Mouse (Mus musculus): ENCODE data around the gene Olfr1419.
A peak's percentile ranks its signal among the peaks of the same experiment; 100 is the strongest.
"Not testable (repeated sequence)": the region's sequence is repeated elsewhere in the genome, so short reads cannot be mapped to it uniquely, and the experiment has no call there.

Olfr1419 gene

DNA sequence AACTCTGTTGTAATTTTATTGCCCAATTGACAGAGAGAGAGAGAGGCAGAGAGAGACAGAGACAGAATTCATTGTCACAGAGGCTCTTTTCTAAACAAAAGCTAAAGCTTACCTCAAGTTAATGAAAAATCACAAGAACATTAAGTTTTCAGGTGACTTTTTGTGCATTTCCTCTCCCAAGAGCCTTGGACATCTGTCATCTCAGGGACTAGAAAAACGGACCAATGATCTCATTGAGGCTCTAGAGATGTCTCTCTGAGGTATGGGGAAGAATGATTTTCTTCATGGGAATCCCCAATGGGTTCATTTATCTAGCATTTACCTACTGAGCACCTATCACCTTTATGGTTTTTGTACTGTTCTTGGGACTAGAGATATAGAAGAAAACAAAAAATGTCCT lies at the start of gene Olfr1419:
TSS of gene Olfr1419 (minus strand) at position 101 of the 400 bp plus-strand sequence.
- DNase-seq (ENCODE audit: low spot score): no peak

DNA sequence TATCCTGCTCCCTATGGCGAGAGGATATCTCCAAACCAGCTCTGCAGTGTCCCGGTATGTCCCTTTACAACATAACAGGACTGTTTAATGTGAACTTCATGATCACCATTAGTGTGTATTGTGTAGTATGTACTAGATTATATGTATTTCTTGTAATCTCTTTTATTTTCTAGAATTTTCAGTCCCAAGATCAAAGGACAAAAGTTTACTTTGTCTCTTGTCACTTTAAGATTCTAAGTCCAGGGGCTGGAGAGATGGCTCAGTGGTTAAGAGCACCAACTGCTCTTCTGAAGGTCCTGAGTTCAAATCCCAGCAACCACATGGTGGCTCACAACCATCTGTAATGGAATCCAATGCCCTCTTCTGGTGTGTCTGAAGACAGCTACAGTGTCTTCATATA lies 47.6 kb upstream of the Olfr1419 start:
- DNase-seq (ENCODE audit: low spot score): not testable (repeated sequence)

GRCm38 (mm10) chr19:11922068-11922467 lies 47.2 kb upstream of the Olfr1419 start:
- DNase-seq (ENCODE audit: low spot score): no peak

- DNase-seq (ENCODE audit: low spot score): peak; percentile 58
These were observed 40.9 kb upstream of the Olfr1419 start for GRCm38 (mm10) chr19:11915804-11916203.

DNA sequence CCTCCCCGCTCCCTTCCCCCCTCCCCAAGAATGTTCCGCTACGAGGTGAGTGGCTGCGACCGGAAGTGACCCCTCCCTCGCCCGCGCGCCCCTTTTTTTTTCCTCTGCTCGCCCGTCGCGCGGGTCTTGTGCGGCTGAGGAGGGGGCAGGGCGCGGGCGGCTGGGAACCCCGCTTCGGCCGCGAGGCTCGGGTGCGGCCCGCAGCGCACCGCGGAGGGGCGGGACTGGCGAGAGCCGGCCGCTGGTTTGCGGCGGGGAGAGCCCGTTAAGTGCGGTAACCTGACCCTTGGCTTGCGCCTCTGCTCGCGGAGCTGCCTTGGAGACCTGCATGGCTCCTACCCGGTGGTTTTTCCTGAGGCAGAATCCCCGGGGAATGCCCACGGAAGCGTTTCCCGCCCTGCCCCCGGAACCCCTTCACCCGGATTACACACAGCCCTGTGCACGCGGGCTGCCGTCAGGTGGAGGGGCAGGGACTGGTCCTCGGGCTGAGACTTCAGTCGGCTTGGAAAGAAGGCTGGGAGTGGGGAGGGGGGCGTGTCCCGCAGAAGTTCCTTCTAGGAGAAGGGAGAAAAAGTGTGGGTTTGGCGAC lies 37.7 kb upstream of the Olfr1419 start:
- peak; percentile 31 for DNase-seq (ENCODE audit: low spot score)

GRCm38 (mm10) chr19:11912037-11912532 lies 37.2 kb upstream of the Olfr1419 start, which contains the start of gene Patl1:
TSS of gene Patl1 (plus strand) at chr19:11912399.
- DNase-seq (ENCODE audit: low spot score): peak; percentile 99

DNA sequence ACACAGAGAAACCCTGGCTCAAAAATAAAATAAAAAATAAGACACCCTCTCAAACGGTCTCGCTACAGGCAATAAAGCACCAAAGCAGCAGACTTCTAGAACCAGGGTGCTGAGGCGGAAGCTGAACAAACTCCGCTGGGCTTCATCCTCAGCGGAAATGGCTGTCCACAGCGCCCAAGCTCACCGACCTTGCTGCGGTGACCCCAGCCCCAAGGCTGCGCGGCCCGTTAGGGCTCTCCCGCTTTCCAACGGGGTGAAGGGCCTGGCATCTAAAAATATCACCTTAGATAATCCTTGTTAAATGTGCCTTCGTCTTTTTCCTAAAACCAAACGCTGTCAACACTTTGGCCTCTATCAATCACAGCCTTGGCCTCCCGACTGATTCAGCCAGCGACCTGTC lies 36.7 kb upstream of the Olfr1419 start:
- DNase-seq (ENCODE audit: low spot score): no peak

- DNase-seq (ENCODE audit: low spot score): peak; percentile 6
These were observed 36.1 kb upstream of the Olfr1419 start for GRCm38 (mm10) chr19:11911021-11911420.

DNA sequence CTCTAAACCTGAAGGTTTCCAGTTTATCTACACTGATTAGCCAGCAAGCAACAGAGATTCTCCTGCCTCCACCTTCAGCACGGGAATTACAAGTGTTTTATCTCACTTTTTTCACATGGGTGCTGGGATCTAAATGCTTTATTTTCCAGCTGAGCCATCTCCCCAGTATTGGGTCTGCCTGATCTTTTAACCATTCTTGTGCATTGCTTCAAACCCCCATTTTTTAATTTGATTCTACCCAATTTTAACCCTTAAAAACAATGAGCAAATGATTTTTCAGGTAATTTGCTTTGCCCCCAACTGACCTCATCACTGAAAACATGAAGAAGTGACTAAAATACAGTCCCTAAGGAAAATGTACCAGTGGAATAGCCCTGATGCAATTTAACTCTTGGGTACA lies 11.4 kb upstream of the Olfr1419 start, which contains the start of gene Olfr1420:
TSS of gene Olfr1420 (plus strand) at position 301 of the 400 bp plus-strand sequence.
- DNase-seq (ENCODE audit: low spot score): no peak

GRCm38 (mm10) chr19:11878404-11878803 lies 3.5 kb upstream of the Olfr1419 start:
- DNase-seq (ENCODE audit: low spot score): not testable (repeated sequence)

DNA sequence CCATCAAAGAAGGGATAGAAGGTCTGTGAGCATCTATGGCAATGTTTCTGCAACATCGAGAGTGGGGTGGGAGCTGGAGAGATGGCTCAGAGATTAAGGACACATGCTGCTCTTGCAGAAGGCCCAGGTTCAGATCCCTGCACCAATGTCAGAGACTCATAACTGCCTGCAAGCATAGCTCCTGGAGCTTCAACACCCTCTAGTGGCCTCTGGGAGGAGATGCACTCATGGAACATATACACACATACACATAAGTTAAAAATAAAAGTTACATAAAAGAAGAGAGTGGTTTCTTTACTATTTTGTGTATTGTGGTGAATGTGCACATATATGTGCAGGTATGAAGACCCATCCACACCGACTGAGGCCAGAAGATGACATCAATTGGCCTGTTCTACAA lies 7.1 kb downstream of the Olfr1419 start:
- no peak for DNase-seq (ENCODE audit: low spot score)

DNA sequence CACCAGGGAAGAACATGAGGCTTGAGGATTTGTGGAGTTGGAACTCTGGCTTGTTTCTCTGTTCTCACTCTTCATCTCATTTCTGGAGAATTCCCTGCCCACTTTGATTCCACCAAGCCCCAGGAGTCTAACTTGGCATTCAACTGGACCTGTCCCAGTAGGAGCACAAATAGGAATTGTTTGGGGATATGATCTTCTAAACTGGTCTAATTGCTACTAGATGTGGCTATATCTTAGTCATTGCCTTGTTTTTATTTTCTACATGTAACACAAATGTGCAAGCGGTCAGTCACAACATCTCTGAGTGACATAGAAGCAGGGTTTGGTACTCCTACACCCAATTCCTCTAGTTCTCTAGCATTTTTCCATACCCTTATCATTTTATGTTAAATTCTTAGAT lies 13.9 kb downstream of the Olfr1419 start, which contains the start of gene Olfr1418:
TSS of gene Olfr1418 (minus strand) at position 101 of the 400 bp plus-strand sequence.
- DNase-seq (ENCODE audit: low spot score): no peak

- DNase-seq (ENCODE audit: low spot score): no peak
These were observed 18.4 kb downstream of the Olfr1419 start for GRCm38 (mm10) chr19:11856506-11856905.

DNA sequence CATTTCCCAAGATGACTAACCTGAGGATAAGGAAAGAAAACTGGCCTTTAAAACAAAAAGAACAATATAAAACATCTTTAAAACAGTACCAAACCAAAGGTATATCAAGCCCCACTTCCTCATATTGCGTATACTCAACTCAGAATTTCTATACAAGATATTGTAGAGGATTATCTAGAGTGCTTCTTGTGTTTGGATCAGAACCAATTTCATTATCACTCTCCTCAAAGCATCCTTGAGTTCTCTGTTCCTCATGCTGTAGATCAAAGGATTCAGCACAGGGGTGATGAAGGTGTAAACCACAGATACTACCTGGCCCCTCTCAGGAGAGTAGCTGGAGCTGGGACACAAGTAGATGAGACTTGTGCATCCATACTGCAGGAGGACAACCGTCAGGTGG lies 20.1 kb downstream of the Olfr1419 start:
- DNase-seq (ENCODE audit: low spot score): no peak

GRCm38 (mm10) chr19:11852652-11853051 lies 22.3 kb downstream of the Olfr1419 start:
- DNase-seq (ENCODE audit: low spot score): no peak

DNA sequence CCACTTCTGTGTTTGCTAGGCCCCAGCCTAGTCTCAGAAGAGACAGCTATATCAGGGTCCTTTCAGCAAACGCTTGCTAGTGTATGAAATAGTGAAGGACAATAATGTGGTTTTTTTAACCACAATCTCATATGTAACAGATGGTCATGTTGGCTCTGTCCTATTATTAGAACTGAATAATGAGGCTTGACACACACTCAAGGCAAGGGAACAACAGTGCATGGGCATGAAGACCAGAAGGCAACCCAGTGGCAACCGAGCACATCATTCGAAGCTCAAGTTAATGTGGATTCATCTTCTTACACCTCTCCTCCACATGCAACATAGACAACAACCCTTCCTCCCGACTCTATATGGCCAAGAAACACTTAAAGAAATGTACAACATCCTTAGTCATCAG lies 28.6 kb downstream of the Olfr1419 start:
- DNase-seq (ENCODE audit: low spot score): no peak

DNA sequence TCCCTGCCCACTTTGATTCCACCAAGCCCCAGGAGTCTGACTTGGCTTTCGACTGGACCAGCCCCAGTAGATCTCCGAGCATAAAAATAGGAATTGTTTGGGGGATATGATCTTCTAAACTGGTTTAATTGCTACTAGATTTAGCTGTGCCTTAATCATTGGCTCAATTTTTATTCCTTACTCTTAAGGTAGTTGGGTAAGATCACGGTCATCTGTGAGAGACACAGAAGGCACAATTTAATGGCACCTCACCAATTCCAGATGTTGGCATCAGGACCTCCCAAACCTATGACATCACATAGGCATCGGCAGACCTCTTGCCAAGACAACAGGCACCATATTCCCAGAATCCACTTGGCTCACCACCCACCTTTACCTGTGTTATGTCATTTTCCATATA lies 35.8 kb downstream of the Olfr1419 start, which contains the start of gene Olfr1417:
TSS of gene Olfr1417 (minus strand) at position 101 of the 400 bp plus-strand sequence.
- DNase-seq (ENCODE audit: low spot score): no peak

GRCm38 (mm10) chr19:11823346-11824065 lies 51.4 kb downstream of the Olfr1419 start:
- no peak for DNase-seq (ENCODE audit: low spot score)

DNA sequence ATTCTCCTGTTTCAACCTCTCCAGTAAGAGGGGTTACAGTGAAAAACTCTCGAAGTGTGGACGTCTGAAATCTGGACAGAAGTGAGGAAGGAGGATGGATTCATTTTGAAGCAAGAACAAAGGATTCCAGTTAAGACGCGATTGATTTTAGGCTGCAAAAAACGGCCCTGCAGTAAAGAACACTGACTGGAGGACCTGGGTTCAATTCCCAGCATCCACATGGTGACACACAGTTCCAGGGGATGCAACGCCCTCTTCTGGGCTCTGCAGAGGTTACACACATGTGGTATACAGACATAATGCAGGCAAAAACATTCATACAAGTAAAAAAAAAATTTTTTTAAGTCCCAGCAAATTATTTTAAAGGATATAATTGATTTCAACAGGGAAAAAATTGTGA lies 54.7 kb downstream of the Olfr1419 start:
- DNase-seq (ENCODE audit: low spot score): no peak

GRCm38 (mm10) chr19:11819800-11820199 lies 55.1 kb downstream of the Olfr1419 start:
- peak; percentile 90 for DNase-seq (ENCODE audit: low spot score)

DNA sequence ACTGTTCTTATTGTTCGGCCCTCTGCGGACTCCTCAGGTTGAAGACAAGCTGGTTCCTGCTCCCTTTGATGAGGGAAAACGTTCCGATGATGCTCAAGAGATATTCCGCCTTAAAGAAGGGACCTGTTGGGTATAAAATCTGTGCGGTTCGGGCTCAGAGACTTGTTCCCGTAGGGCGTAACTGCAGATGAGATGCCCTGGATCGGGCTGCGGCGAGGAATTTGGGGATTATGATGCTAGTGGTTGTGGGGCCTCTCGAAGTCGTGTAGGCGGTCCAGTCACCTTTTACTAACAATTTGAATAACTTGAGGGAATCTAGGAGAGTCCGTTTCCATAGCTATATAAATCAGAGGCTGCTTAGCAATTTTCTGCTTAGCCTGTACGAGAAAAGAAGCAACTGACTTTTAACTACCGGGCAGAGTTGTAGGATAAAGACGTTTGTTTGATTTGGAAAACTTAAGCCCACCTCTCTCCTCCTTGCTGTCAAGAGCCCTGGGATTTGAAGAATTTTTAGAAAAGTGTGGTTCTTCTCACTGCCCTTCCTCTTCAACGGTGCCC lies 55.7 kb downstream of the Olfr1419 start, which contains the start of gene Stx3:
TSS of gene Stx3 (minus strand) at position 261 of the 558 bp plus-strand sequence.
- no peak for DNase-seq (ENCODE audit: low spot score)

All from lung, postnatal 25 days (tissue).